Mouse (Mus musculus) c-Kit-positive CD71-negative TER-119-negative erythroid progenitor cells, embryonic 14.5 days (primary cell): ENCODE measurements around the gene Hist1h1e.
A peak's percentile ranks its signal among the peaks of the same experiment; 100 is the strongest.

Source experiments
- DNase-seq: peaks from one replicate; pipeline ENCODE4 v3.0.0-alpha.2; 2013; ENCODE audit warnings: low read depth

The Hist1h1e gene

GRCm38 (mm10) chr13:23622175-23622671, at the start of gene Hist1h1e:
TSS of gene Hist1h1e (minus strand) at chr13:23622558.
- peak; percentile 68 for DNase-seq

- DNase-seq, result no peak
Measured at GRCm38 (mm10) chr13:23662536-23662935, 40.2 kb upstream of the Hist1h1e start.

- no peak for DNase-seq
Measured at GRCm38 (mm10) chr13:23659636-23660366, 37.4 kb upstream of the Hist1h1e start.

GRCm38 (mm10) chr13:23630653-23631052, 8.3 kb upstream of the Hist1h1e start:
- no peak for DNase-seq

- DNase-seq, result no peak
Measured at GRCm38 (mm10) chr13:23622861-23623450, 598 bp upstream of the Hist1h1e start.

GRCm38 (mm10) chr13:23621532-23622174, 705 bp downstream of the Hist1h1e start:
- peak; percentile 74 for DNase-seq

- DNase-seq, result peak; percentile 77
Measured at GRCm38 (mm10) chr13:23620733-23621531, 1.4 kb downstream of the Hist1h1e start, which contains the start of gene Hist1h2be. TSS of gene Hist1h2be (minus strand) at chr13:23621124.

GRCm38 (mm10) chr13:23620056-23620732, 2.2 kb downstream of the Hist1h1e start:
- DNase-seq, result no peak

- DNase-seq, result no peak
Measured at GRCm38 (mm10) chr13:23611638-23612037, 10.7 kb downstream of the Hist1h1e start.

GRCm38 (mm10) chr13:23610393-23610792, 12.0 kb downstream of the Hist1h1e start:
- no peak for DNase-seq

- DNase-seq, result no peak
Measured at GRCm38 (mm10) chr13:23609844-23610243, 12.5 kb downstream of the Hist1h1e start.

GRCm38 (mm10) chr13:23609209-23609608, 13.1 kb downstream of the Hist1h1e start:
- DNase-seq, result no peak

GRCm38 (mm10) chr13:23605052-23605451, 17.3 kb downstream of the Hist1h1e start:
- DNase-seq, result no peak

- DNase-seq, result no peak
Measured at GRCm38 (mm10) chr13:23604452-23604851, 17.9 kb downstream of the Hist1h1e start.

GRCm38 (mm10) chr13:23603182-23603699, 19.1 kb downstream of the Hist1h1e start:
- no peak for DNase-seq

- no peak for DNase-seq
Measured at GRCm38 (mm10) chr13:23597957-23598356, 24.4 kb downstream of the Hist1h1e start.

- no peak for DNase-seq
Measured at GRCm38 (mm10) chr13:23595622-23596372, 26.6 kb downstream of the Hist1h1e start.

- no peak for DNase-seq
Measured at GRCm38 (mm10) chr13:23595185-23595584, 27.2 kb downstream of the Hist1h1e start.

GRCm38 (mm10) chr13:23593051-23593770, 29.1 kb downstream of the Hist1h1e start:
- no peak for DNase-seq

GRCm38 (mm10) chr13:23592614-23593013, 29.7 kb downstream of the Hist1h1e start:
- no peak for DNase-seq
